Mouse (Mus musculus) heart, adult 2 months (tissue): ENCODE data around the gene Zfp61.

ENCODE experiments used
- CTCF ChIP-seq: fragments of 200-600 bp; IDR thresholded peaks from 2 replicates; pipeline ENCODE4 v1.8.1; 2022; ENCODE audit warnings: antibody characterized with exemption, mild to moderate bottlenecking, moderate library complexity
- EP300 ChIP-seq: fragments of 200-500 bp; IDR thresholded peaks from 2 replicates; pipeline ENCODE4 v1.6.1; 2011; ENCODE audit warnings: low read depth, low read length, control low read depth; ENCODE audit not compliant: insufficient read depth
- POLR2A ChIP-seq: fragments of 200-500 bp; IDR thresholded peaks from 2 replicates; pipeline ENCODE4 v1.6.1; 2011; ENCODE audit warnings: mild to moderate bottlenecking, low read depth, low read length, control low read depth; ENCODE audit not compliant: insufficient read depth

GRCm38 (mm10) chr7:24291387-24292090 is 9.5 kb downstream of the Zfp61 start:
- no peak for TF ChIP-seq POLR2A
- no peak for TF ChIP-seq EP300
- TF ChIP-seq CTCF, result no peak
